Mouse (Mus musculus): ENCODE measurements around the gene Ncbp3. TPM values are rescaled to one million over a fixed set of nuclear protein-coding genes. Genes with fewer than 3 reads are reported as not detected.

Ncbp3 gene
- total RNA-seq (2021) = 1 to 10 TPM; 8.0 to 9.7 TPM
- long read RNA-seq, experiment 1, full-length matches to known transcripts = 16 of 20 reads
- long read RNA-seq, experiment 1, partial matches to known transcripts = 1 of 20 reads
- long read RNA-seq, experiment 1, other reads (novel, unspliced or antisense) = 3 of 20 reads
- long read RNA-seq, experiment 2, full-length matches to known transcripts = 12 of 17 reads
- long read RNA-seq, experiment 2, partial matches to known transcripts = 3 of 17 reads
- long read RNA-seq, experiment 2, other reads (novel, unspliced or antisense) = 2 of 17 reads

- peak; percentile 95 to 96 for DNase-seq (ENCODE audit: low spot score in 2 of 2)
- intact Hi-C loops (cut with DNase I) = no loop called here
Observed at GRCm38 (mm10) chr11:73047542-73047996, at the start of gene Ncbp3. Ncbp3 (plus strand) TSS chr11:73047783.

- DNase-seq (ENCODE audit: low spot score in 2 of 2) = no peak
- intact Hi-C loops (cut with DNase I) = no loop called here
Observed at GRCm38 (mm10) chr11:72998771-72999170, 48.8 kb upstream of the Ncbp3 start, which contains the start of gene P2rx1. P2rx1 (plus strand) TSS chr11:72999103.

GRCm38 (mm10) chr11:73001029-73001428, 46.6 kb upstream of the Ncbp3 start:
- DNase-seq (ENCODE audit: low spot score in 2 of 2) = peak; percentile 71 to 79
- intact Hi-C loops (cut with DNase I) = loop anchor here (1.0 kb wide), 1 partner anchor 75 kb away; no protein-coding TSS in a partner anchor

GRCm38 (mm10) chr11:73006377-73006776, 41.2 kb upstream of the Ncbp3 start:
- intact Hi-C loops (cut with DNase I) = loop anchor here (2.0 to 5.0 kb wide), 2 partner anchors 32 to 101 kb away; no protein-coding TSS in a partner anchor
- peak in 1 of 2 experiments; percentile 60 for DNase-seq (ENCODE audit: low spot score in 2 of 2)

GRCm38 (mm10) chr11:73007113-73007512, 40.5 kb upstream of the Ncbp3 start:
- intact Hi-C loops (cut with DNase I) = loop anchor here (2.0 to 5.0 kb wide), 2 partner anchors 32 to 100 kb away; no protein-coding TSS in a partner anchor
- DNase-seq (ENCODE audit: low spot score in 2 of 2) = no peak

- intact Hi-C loops (cut with DNase I) = loop anchor here (2.0 to 5.0 kb wide), 2 partner anchors 31 to 99 kb away; no protein-coding TSS in a partner anchor
- DNase-seq (ENCODE audit: low spot score in 2 of 2) = peak in 1 of 2 experiments; percentile 65
Observed at GRCm38 (mm10) chr11:73007698-73008481, 39.7 kb upstream of the Ncbp3 start.

- DNase-seq (ENCODE audit: low spot score in 2 of 2) = no peak
- intact Hi-C loops (cut with DNase I) = loop anchor here (5.0 kb wide), 1 partner anchor 98 kb away; no protein-coding TSS in a partner anchor
Observed at GRCm38 (mm10) chr11:73008826-73009225, 38.8 kb upstream of the Ncbp3 start.

GRCm38 (mm10) chr11:73009531-73010274, 37.9 kb upstream of the Ncbp3 start:
- intact Hi-C loops (cut with DNase I) = loop anchor here (5.0 kb wide), 1 partner anchor 98 kb away; no protein-coding TSS in a partner anchor
- no peak for DNase-seq (ENCODE audit: low spot score in 2 of 2)

- intact Hi-C loops (cut with DNase I) = no loop called here
- no peak for DNase-seq (ENCODE audit: low spot score in 2 of 2)
Observed at GRCm38 (mm10) chr11:73013981-73014380, 33.6 kb upstream of the Ncbp3 start.

GRCm38 (mm10) chr11:73014831-73015344, 32.7 kb upstream of the Ncbp3 start:
- DNase-seq (ENCODE audit: low spot score in 2 of 2) = peak; percentile 33 to 50
- intact Hi-C loops (cut with DNase I) = no loop called here

GRCm38 (mm10) chr11:73015391-73016102, 32.0 kb upstream of the Ncbp3 start:
- intact Hi-C loops (cut with DNase I) = no loop called here
- DNase-seq (ENCODE audit: low spot score in 2 of 2) = peak in 1 of 2 experiments; percentile 57

GRCm38 (mm10) chr11:73016103-73016420, 31.5 kb upstream of the Ncbp3 start:
- no peak for DNase-seq (ENCODE audit: low spot score in 2 of 2)
- intact Hi-C loops (cut with DNase I) = no loop called here

- intact Hi-C loops (cut with DNase I) = no loop called here
- DNase-seq (ENCODE audit: low spot score in 2 of 2) = peak; percentile 95
Observed at GRCm38 (mm10) chr11:73018471-73019146, 29.0 kb upstream of the Ncbp3 start, which contains the start of gene Camkk1. Camkk1 (plus strand) TSS chr11:73019008.

- DNase-seq (ENCODE audit: low spot score in 2 of 2) = peak; percentile 85 to 92
- intact Hi-C loops (cut with DNase I) = no loop called here
Observed at GRCm38 (mm10) chr11:73019147-73019795, 28.3 kb upstream of the Ncbp3 start.

GRCm38 (mm10) chr11:73020953-73021800, 26.4 kb upstream of the Ncbp3 start:
- intact Hi-C loops (cut with DNase I) = no loop called here
- no peak for DNase-seq (ENCODE audit: low spot score in 2 of 2)

- peak; percentile 81 to 84 for DNase-seq (ENCODE audit: low spot score in 2 of 2)
- intact Hi-C loops (cut with DNase I) = no loop called here
Observed at GRCm38 (mm10) chr11:73023099-73023498, 24.5 kb upstream of the Ncbp3 start.

GRCm38 (mm10) chr11:73023827-73024226, 23.8 kb upstream of the Ncbp3 start:
- intact Hi-C loops (cut with DNase I) = no loop called here
- DNase-seq (ENCODE audit: low spot score in 2 of 2) = no peak
